Mouse (Mus musculus) forebrain, embryonic 14.5 days (tissue): ENCODE results near the gene Lrpap1. TPM values are rescaled to one million over a fixed set of nuclear protein-coding genes. Genes with fewer than 3 reads are reported as not detected.

Experiments used
- ATAC-seq: fragments of 200-750 bp; cut with Nextera tagmentation; 2 replicates; pipeline ENCODE4 v1.8.0; 2017; ENCODE audit warnings: mild to moderate bottlenecking, moderate library complexity
- DNase-seq: peaks from one replicate; pipeline ENCODE4 v3.0.0-alpha.2; 2015; ENCODE audit warnings: low spot score
- H3K27ac ChIP-seq: fragments of 300-500 bp; sonication (generic); 2 replicates; pipeline ENCODE4 v1.5.1; 2014; ENCODE audit warnings: low read depth, mild to moderate bottlenecking, control low read depth, low read length, moderate library complexity
- H3K27me3 ChIP-seq: fragments of 300-500 bp; sonication (generic); replicated peaks from 2 replicates; pipeline ENCODE4 v1.6.1; 2014; ENCODE audit warnings: low read length, control low read depth, mixed read lengths; ENCODE audit not compliant: control insufficient read depth, insufficient read depth
- H3K36me3 ChIP-seq: fragments of 300-500 bp; sonication (generic); 2 replicates; pipeline ENCODE4 v1.6.1; 2014; ENCODE audit warnings: low read length, control low read depth; ENCODE audit not compliant: control insufficient read depth, insufficient read depth
- H3K4me1 ChIP-seq: fragments of 300-500 bp; sonication (generic); 2 replicates; pipeline ENCODE4 v1.6.1; 2014; ENCODE audit warnings: antibody characterized with exemption, low read length, control low read depth; ENCODE audit not compliant: control insufficient read depth, insufficient read depth
- H3K4me2 ChIP-seq: fragments of 300-500 bp; sonication (generic); 2 replicates; pipeline ENCODE4 v1.6.1; 2014; ENCODE audit warnings: mild to moderate bottlenecking, control low read depth, low read length
- H3K4me3 ChIP-seq: fragments of 300-500 bp; sonication (generic); 2 replicates; pipeline ENCODE4 v1.5.1; 2014; ENCODE audit warnings: low read depth, low read length, control low read depth
- H3K9ac ChIP-seq: fragments of 300-500 bp; sonication (generic); 2 replicates; pipeline ENCODE4 v1.6.1; 2014; ENCODE audit warnings: mild to moderate bottlenecking, low read length, control low read depth, moderate library complexity
- H3K9me3 ChIP-seq: fragments of 300-500 bp; sonication (generic); replicated peaks from 2 replicates; pipeline ENCODE4 v1.6.1; 2016; ENCODE audit warnings: low read length, control low read depth, mixed read lengths; ENCODE audit not compliant: control insufficient read depth
- WGBS: fragments of 180-500 bp; shearing (Covaris S2); extraction: QIAGEN DNeasy Blood & Tissue Kit; methylation state at CpG from one replicate; pipeline ENCODE4 v1.1.7; 2014; 5-methylcytosine and 5-hydroxymethylcytosine counted together
- polyA plus RNA-seq: library from polyadenylated mRNA; unstranded; fragments of >200 nt; fragmentation: Nextera tagmentation; extraction: Ambion mirVana; gene quantifications from 2 replicates; pipeline ENCODE4 v1.2.1, GENCODE M21; 2014

Gene Lrpap1
- polyA plus RNA-seq, 1 experiment from 2014 or later = 162 TPM

DNA sequence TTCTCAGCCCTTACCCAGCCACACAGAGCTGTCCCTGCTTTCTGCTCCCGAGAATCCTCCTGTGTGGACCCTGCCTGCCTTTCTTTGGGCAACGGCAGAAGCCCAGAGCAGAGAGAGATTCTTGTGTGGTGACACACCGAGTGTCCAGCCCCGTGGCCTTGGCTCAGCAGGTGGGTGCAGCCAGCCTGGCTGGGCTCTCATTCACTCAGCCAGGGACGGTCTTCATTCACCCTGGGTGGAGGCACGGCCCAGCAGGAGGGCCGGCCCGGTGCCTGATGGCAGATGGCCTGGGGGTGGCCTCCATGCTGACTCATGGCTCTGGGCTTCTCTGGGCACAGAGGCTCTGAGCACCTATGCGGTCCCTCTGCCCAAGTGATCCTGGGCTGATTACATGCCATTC, 31.6 kb downstream of the Lrpap1 start:
- no peaks in the 10 kb centered on the region for H3K27me3 ChIP-seq
- H3K4me3 ChIP-seq = no peak overlapping the region
- no peaks in the 10 kb centered on the region for H3K36me3 ChIP-seq
- DNase-seq (no peak), ATAC-seq (no peak)
- H3K9me3 ChIP-seq = no peaks in the 10 kb centered on the region
- H3K4me2 ChIP-seq = no peak overlapping the region
- H3K27ac ChIP-seq = no peak overlapping the region
- 0 out of 2 replicates have a peak, but pooled peaks cover 4% of the 10 kb centered on the region for H3K4me1 ChIP-seq
- no peak overlapping the region for H3K9ac ChIP-seq
- 68% methylated on average over 9 of the region's 9 CpGs for WGBS

DNA sequence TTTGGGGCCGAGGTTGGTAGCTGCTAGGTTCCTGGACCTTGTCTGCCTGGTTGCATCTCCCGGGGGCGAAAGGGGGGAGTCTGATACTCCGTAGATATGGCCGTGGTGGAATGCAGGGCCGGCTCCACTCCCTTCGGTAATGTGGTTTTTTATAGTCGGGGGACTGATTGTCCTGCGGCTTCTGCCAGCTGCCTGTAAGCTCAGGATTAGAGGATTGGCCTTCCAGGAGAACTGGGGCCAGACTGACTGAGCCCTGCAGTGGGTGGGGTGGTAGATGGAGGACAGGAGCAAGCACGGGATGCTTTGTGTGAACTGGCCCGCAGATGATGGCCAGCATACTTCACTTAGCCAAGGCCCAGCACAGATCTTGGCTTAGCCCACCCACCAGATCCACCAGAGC, 32.3 kb downstream of the Lrpap1 start:
- WGBS = 87% methylated on average over 11 of the region's 11 CpGs
- no peaks in the 10 kb centered on the region for H3K27me3 ChIP-seq
- H3K4me3 ChIP-seq = no peak overlapping the region
- no peak for DNase-seq
- H3K4me1 ChIP-seq = 0 out of 2 replicates have a peak, but pooled peaks cover 4% of the 10 kb centered on the region
- H3K4me2 ChIP-seq = no peak overlapping the region
- H3K27ac ChIP-seq = no peak overlapping the region
- ATAC-seq = no peak
- H3K9ac ChIP-seq = no peak overlapping the region
- no peaks in the 10 kb centered on the region for H3K9me3 ChIP-seq
- no peaks in the 10 kb centered on the region for H3K36me3 ChIP-seq

- ATAC-seq = no peak
- no peak for DNase-seq
- 0 out of 2 replicates have a peak, but pooled peaks cover 4% of the 10 kb centered on the region for H3K4me1 ChIP-seq
- no peak overlapping the region for H3K4me2 ChIP-seq
- no peak overlapping the region for H3K4me3 ChIP-seq
- no peaks in the 10 kb centered on the region for H3K36me3 ChIP-seq
- no peaks in the 10 kb centered on the region for H3K9me3 ChIP-seq
- no peaks in the 10 kb centered on the region for H3K27me3 ChIP-seq
- no peak overlapping the region for H3K27ac ChIP-seq
- no peak overlapping the region for H3K9ac ChIP-seq
- 92% methylated on average over 6 of the region's 6 CpGs for WGBS
Measured at GRCm38 (mm10) chr5:35071855-35072254, 33.7 kb downstream of the Lrpap1 start.

- peak; percentile 79 for ATAC-seq
- Histone ChIP-seq H3K9me3 (no peaks in the 10 kb centered on the region), H3K4me1 (0 out of 2 replicates have a peak, but pooled peaks cover 4% of the 10 kb centered on the region), H3K4me3 (no peak overlapping the region), H3K27me3 (no peaks in the 10 kb centered on the region), H3K36me3 (no peaks in the 10 kb centered on the region), H3K27ac (peak overlapping the region; percentile 27; the same call in 1 of the 2 replicates), H3K9ac (no peak overlapping the region), H3K4me2 (no peak overlapping the region)
- DNase-seq = peak; percentile 60
- WGBS = 57% methylated on average over 7 of the region's 7 CpGs
Measured at GRCm38 (mm10) chr5:35070953-35071352, 34.6 kb downstream of the Lrpap1 start.

GRCm38 (mm10) chr5:35070314-35070713, 35.3 kb downstream of the Lrpap1 start:
- no peak overlapping the region for H3K9ac ChIP-seq
- WGBS = 81% methylated on average over 8 of the region's 8 CpGs
- ATAC-seq = no peak
- H3K4me3 ChIP-seq = no peak overlapping the region
- 0 out of 2 replicates have a peak, but pooled peaks cover 4% of the 10 kb centered on the region for H3K4me1 ChIP-seq
- no peaks in the 10 kb centered on the region for H3K9me3 ChIP-seq
- H3K36me3 ChIP-seq = no peaks in the 10 kb centered on the region
- no peaks in the 10 kb centered on the region for H3K27me3 ChIP-seq
- DNase-seq = no peak
- H3K4me2 ChIP-seq = no peak overlapping the region
- 0 out of 2 replicates have a peak overlapping the region, but pooled peaks have one; percentile 27 for H3K27ac ChIP-seq

DNA sequence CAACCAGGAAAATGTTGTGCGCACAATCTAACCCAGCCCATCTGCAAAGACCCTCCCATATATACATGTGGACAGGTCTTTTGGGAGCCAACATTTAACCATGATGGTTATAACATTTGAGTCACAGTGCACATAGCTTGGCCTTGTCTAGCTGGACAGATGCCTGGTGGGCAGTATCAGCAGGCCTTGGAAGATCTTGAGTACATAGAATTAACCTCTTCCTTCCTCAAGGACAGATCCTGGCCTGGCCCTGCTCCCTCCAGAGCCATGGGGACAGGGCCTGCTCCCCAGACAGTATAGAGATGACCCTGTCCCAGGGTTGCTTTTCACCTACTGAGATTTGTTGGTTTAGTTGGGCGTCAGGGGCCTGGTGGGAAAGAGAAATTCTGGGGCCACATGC, 35.7 kb downstream of the Lrpap1 start:
- Histone ChIP-seq H3K4me3 (no peak overlapping the region), H3K36me3 (no peaks in the 10 kb centered on the region), H3K4me2 (no peak overlapping the region), H3K4me1 (0 out of 2 replicates have a peak, but pooled peaks cover 4% of the 10 kb centered on the region), H3K27me3 (no peaks in the 10 kb centered on the region), H3K27ac (no peak overlapping the region), H3K9ac (no peak overlapping the region), H3K9me3 (no peaks in the 10 kb centered on the region)
- WGBS = 91% methylated on average over 2 of the region's 2 CpGs
- ATAC-seq (no peak), DNase-seq (no peak)

- H3K27me3 ChIP-seq = 0 out of 2 replicates have a peak, but pooled peaks cover 5% of the 10 kb centered on the region
- H3K4me1 ChIP-seq = peaks cover 6% of the 10 kb centered on the region; the same call in 1 of the 2 replicates
- no peak overlapping the region for H3K9ac ChIP-seq
- no peak for DNase-seq
- no peak for ATAC-seq
- H3K36me3 ChIP-seq = no peaks in the 10 kb centered on the region
- H3K9me3 ChIP-seq = no peaks in the 10 kb centered on the region
- H3K27ac ChIP-seq = no peak overlapping the region
- H3K4me2 ChIP-seq = no peak overlapping the region
- H3K4me3 ChIP-seq = no peak overlapping the region
- 80% methylated on average over 3 of the region's 3 CpGs for WGBS
Measured at GRCm38 (mm10) chr5:35060098-35060497, 45.5 kb downstream of the Lrpap1 start.

- Histone ChIP-seq H3K27me3 (0 out of 2 replicates have a peak, but pooled peaks cover 5% of the 10 kb centered on the region), H3K9me3 (no peaks in the 10 kb centered on the region)
- no peak for ATAC-seq
Measured at GRCm38 (mm10) chr5:35058216-35058615, 47.4 kb downstream of the Lrpap1 start.

GRCm38 (mm10) chr5:35057582-35057981, 48.0 kb downstream of the Lrpap1 start:
- WGBS = 13% methylated on average over 4 of the region's 4 CpGs
- DNase-seq = peak; percentile 31
- peak overlapping the region; percentile 92 for H3K4me2 ChIP-seq
- 0 out of 2 replicates have a peak, but pooled peaks cover 5% of the 10 kb centered on the region for H3K27me3 ChIP-seq
- H3K4me1 ChIP-seq = peaks cover 7% of the 10 kb centered on the region; the same call in 1 of the 2 replicates
- H3K36me3 ChIP-seq = no peaks in the 10 kb centered on the region
- H3K9ac ChIP-seq = peak overlapping the region; percentile 78
- H3K27ac ChIP-seq = no peak overlapping the region
- H3K9me3 ChIP-seq = no peaks in the 10 kb centered on the region
- peak overlapping the region; percentile 52 for H3K4me3 ChIP-seq
- peak; percentile 14; the same call in 1 of the 2 replicates for ATAC-seq

More at GRCm38 (mm10) chr5:35058216-35058615, 47.4 kb downstream of the Lrpap1 start:
- no peak for DNase-seq
- Histone ChIP-seq H3K36me3 (no peaks in the 10 kb centered on the region), H3K27ac (no peak overlapping the region), H3K4me2 (peak overlapping the region; percentile 92), H3K9ac (0 out of 2 replicates have a peak overlapping the region, but pooled peaks have one; percentile 78), H3K4me1 (peaks cover 7% of the 10 kb centered on the region; the same call in 1 of the 2 replicates), H3K4me3 (no peak overlapping the region)
- WGBS = 50% methylated on average over 1 of the region's 1 CpGs
